ENCODE assay signal across 8 mouse cellular contexts in the genomic region with DNA sequence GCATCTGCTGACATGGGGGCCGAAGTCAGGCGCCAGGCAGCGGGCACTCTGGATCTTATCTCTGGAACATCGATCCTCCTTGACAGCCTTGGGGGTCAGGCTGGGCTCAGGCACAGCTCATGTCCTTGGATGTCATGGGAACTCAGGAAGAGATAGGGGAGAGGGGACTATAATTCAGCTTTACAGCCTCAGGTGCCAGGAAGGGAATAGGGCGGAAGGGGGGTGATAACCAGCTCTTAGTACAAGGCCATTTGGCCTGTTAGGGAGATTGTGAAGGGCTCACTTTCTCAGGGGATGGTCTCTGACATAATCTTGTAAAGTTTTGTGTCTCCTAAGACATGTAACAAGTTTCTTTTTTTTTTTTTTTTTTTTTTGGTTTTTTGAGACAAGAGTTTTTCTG. TPM values are rescaled to one million over a fixed set of nuclear protein-coding genes. Genes with fewer than 3 reads are reported as not detected.
DNase-seq lines count a peak whose midpoint lies in the region.
"Had no signal": no experiment of that assay in that cellular context is flagged by ENCODE, and none has a peak within 500 bp of the region (broad histone marks: within the 10 kb centered on the region; RNA-seq: fewer than 3 reads in every experiment).

No protein-coding gene starts in this region.

- DNase-seq in adrenal gland, adult 2 months = peak; percentile 59
- DNase-seq in adrenal gland, postnatal 10 days = peak; percentile 50
- peak; percentile 30 to 45 for DNase-seq in adrenal gland, postnatal 36 days
- DNase-seq in ovary, adult 18-20 months (ENCODE audit: low spot score) = peak; percentile 28

RNA-seq across cellular contexts. Expression of a gene that starts 3.4 kb away (rescaled TPM):
- total RNA-seq in adrenal gland, adult 2 months (2021) = 10 to 100 TPM; 14.8 to 19.5 TPM
- 2.0 and 2.6 TPM in 2 replicates for polyA plus RNA-seq in adrenal gland, adult 2 months (2012; rRNA removed)
- total RNA-seq in adrenal gland, postnatal 10 days (2021) = 10 to 100 TPM; 20.2 to 24.5 TPM
- total RNA-seq in adrenal gland, postnatal 36 days (2021) = 10 to 100 TPM; 15.3 to 18.4 TPM

RNA-seq across cellular contexts. Expression of a gene that starts 22.6 kb away (rescaled TPM):
- 1 to 10 TPM in 1 of 2 experiments, under 1 TPM in 1; 0.46 to 1.4 TPM for total RNA-seq in adrenal gland, adult 2 months (2021)
- polyA plus RNA-seq in adrenal gland, adult 2 months (2012; rRNA removed) = 0.88 TPM in 2 replicates
- total RNA-seq in adrenal gland, postnatal 10 days (2021) = 1 to 10 TPM in 1 of 2 experiments, under 1 TPM in 1; 0.93 to 1.5 TPM
- under 1 TPM in 1 of 2 experiments, not detected in 1; 0.26 TPM for total RNA-seq in adrenal gland, postnatal 36 days (2021)
- total RNA-seq: ES-E14, MEL had no signal
- polyA plus RNA-seq: C2C12; erythroblast, embryonic 14.5 days had no signal

RNA-seq across cellular contexts. Expression of a gene that starts 51.0 kb away (rescaled TPM):
- 10 to 100 TPM; 76.4 to 79.0 TPM for total RNA-seq in adrenal gland, adult 2 months (2021)
- 26.2 and 40.1 TPM in 2 replicates for polyA plus RNA-seq in adrenal gland, adult 2 months (2012; rRNA removed)
- total RNA-seq in adrenal gland, postnatal 10 days (2021) = 10 to 100 TPM; 64.4 to 72.4 TPM
- 10 to 100 TPM; 72.0 to 92.1 TPM for total RNA-seq in adrenal gland, postnatal 36 days (2021)

Comparison
In these comparisons a context has a peak if more than half of its experiments do, and no peak if none do; other contexts are left out.
1. Peak in every context shown above with its lines: DNase-seq.